In the genomic region with DNA sequence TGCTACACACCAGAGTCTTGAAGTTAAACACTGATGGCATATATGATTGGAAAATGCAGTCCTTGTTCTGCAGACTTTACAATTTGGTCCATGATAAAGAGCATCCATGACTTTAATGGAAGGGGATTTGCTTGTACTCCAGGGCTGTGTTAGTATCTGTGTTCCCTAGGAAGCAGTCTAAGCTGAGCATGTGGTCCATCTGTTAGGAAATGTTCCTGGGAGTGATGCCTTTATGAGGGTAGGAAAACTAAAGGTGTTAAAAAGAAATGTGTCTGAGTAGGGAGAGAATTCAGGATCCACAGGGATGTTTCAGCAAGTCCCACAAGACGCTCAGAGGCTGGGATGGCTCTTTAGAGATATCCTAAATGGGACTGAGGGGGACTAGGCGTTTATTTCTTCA, we compare ENCODE assay signal across 26 mouse cellular contexts.
DNase-seq lines count a peak whose midpoint lies in the region; ATAC-seq lines count a peak whose summit lies in the region.
"Had no signal": no experiment of that assay in that cellular context is flagged by ENCODE, and none has a peak within 500 bp of the region (broad histone marks: within the 10 kb centered on the region; RNA-seq: fewer than 3 reads in every experiment).

No protein-coding gene starts in this region.

- H3K36me3 ChIP-seq in forebrain, embryonic 14.5 days (ENCODE audit: control insufficient read depth, insufficient read depth, low read length): no peaks in the 10 kb centered on the region
- H3K36me3 ChIP-seq in forebrain, embryonic 10.5 days (replicated peaks): no peaks in the 10 kb centered on the region
- no peaks in the 10 kb centered on the region for H3K36me3 ChIP-seq in embryonic facial prominence, embryonic 10.5 days (replicated peaks)
- H3K36me3 ChIP-seq: G1E; heart, embryonic 13.5 days; hindbrain, embryonic 12.5 days; kidney, embryonic 15.5 days; limb, embryonic 13.5 days; midbrain, embryonic 12.5 days had no signal

- DNase-seq in forebrain, embryonic 14.5 days (ENCODE audit: low spot score): peak; percentile 33
- DNase-seq in forebrain, embryonic 10.5 days (ENCODE audit: extremely low spot score, low spot score): no peak
- peak; percentile 81 for DNase-seq in brain, adult 2 months (ENCODE audit: low read depth, low spot score)
- peak; percentile 54 for DNase-seq in cerebellum, adult 9-10 months
- peak; percentile 39 for DNase-seq in layer of hippocampus, adult 9-11 months
- DNase-seq in embryonic facial prominence, embryonic 10.5 days (ENCODE audit: low spot score): no peak
- no peak for DNase-seq in liver
- DNase-seq: adrenal gland, adult 8-10 months; B cell, adult 2 months; gastrocnemius, postnatal 36 days; heart, adult 2 months; heart, postnatal 14 days; kidney, adult 11 months; kidney, postnatal 4 days; lung, embryonic 14.5 days; right cerebral cortex, postnatal 25 days; thymus, postnatal 14 days had no signal

- no peaks in the 10 kb centered on the region for H3K9me3 ChIP-seq in forebrain, embryonic 14.5 days (replicated peaks; ENCODE audit: control insufficient read depth, low read length)
- H3K9me3 ChIP-seq in forebrain, embryonic 10.5 days: no peaks in the 10 kb centered on the region
- no peaks in the 10 kb centered on the region for H3K9me3 ChIP-seq in embryonic facial prominence, embryonic 10.5 days
- H3K9me3 ChIP-seq: G1E; heart, embryonic 13.5 days; hindbrain, embryonic 12.5 days; kidney, embryonic 15.5 days; limb, embryonic 13.5 days; midbrain, embryonic 12.5 days had no signal

- H3K27ac ChIP-seq in forebrain, embryonic 14.5 days (ENCODE audit: low read depth, low read length): no peak overlapping the region
- no peak overlapping the region for H3K27ac ChIP-seq in forebrain, embryonic 10.5 days
- no peak overlapping the region for H3K27ac ChIP-seq in embryonic facial prominence, embryonic 10.5 days (replicated peaks)
- H3K27ac ChIP-seq: heart, adult 2 months; heart, embryonic 13.5 days; hindbrain, embryonic 12.5 days; kidney, embryonic 15.5 days; limb, embryonic 13.5 days; liver, embryonic 14.5 days; midbrain, embryonic 12.5 days had no signal

- H3K4me3 ChIP-seq in forebrain, embryonic 14.5 days (ENCODE audit: low read depth, low read length): no peak overlapping the region
- no peak overlapping the region for H3K4me3 ChIP-seq in forebrain, embryonic 10.5 days
- no peak overlapping the region for H3K4me3 ChIP-seq in embryonic facial prominence, embryonic 10.5 days
- H3K4me3 ChIP-seq: heart, adult 2 months; heart, embryonic 13.5 days; hindbrain, embryonic 12.5 days; kidney, embryonic 15.5 days; limb, embryonic 13.5 days; midbrain, embryonic 12.5 days had no signal

- no peak overlapping the region for H3K9ac ChIP-seq in forebrain, embryonic 14.5 days (ENCODE audit: low read length)
- H3K9ac ChIP-seq: heart, embryonic 13.5 days; hindbrain, embryonic 12.5 days; kidney, embryonic 15.5 days; limb, embryonic 13.5 days; liver, embryonic 14.5 days; lung, embryonic 14.5 days; midbrain, embryonic 12.5 days had no signal

- no peak overlapping the region for H3K4me2 ChIP-seq in forebrain, embryonic 14.5 days (ENCODE audit: low read length)
- H3K4me2 ChIP-seq: heart, embryonic 13.5 days; hindbrain, embryonic 12.5 days; kidney, embryonic 15.5 days; limb, embryonic 13.5 days; lung, embryonic 14.5 days; midbrain, embryonic 12.5 days had no signal

- H3K4me1 ChIP-seq in forebrain, embryonic 14.5 days (ENCODE audit: control insufficient read depth, insufficient read depth, low read length): no peaks in the 10 kb centered on the region
- no peaks in the 10 kb centered on the region for H3K4me1 ChIP-seq in forebrain, embryonic 10.5 days
- H3K4me1 ChIP-seq in embryonic facial prominence, embryonic 10.5 days: no peaks in the 10 kb centered on the region
- H3K4me1 ChIP-seq: heart, embryonic 13.5 days; hindbrain, embryonic 12.5 days; kidney, embryonic 15.5 days; limb, embryonic 13.5 days; midbrain, embryonic 12.5 days had no signal

- H3K27me3 ChIP-seq in forebrain, embryonic 14.5 days (replicated peaks; ENCODE audit: control insufficient read depth, insufficient read depth, low read length): no peaks in the 10 kb centered on the region
- H3K27me3 ChIP-seq in forebrain, embryonic 10.5 days (ENCODE audit: poor library complexity, severe bottlenecking): no peaks in the 10 kb centered on the region
- H3K27me3 ChIP-seq in embryonic facial prominence, embryonic 10.5 days (replicated peaks; ENCODE audit: low read depth, poor library complexity, severe bottlenecking): no peaks in the 10 kb centered on the region
- H3K27me3 ChIP-seq: CH12.LX; heart, embryonic 13.5 days; hindbrain, embryonic 12.5 days; kidney, embryonic 15.5 days; limb, embryonic 13.5 days; midbrain, embryonic 12.5 days; Patski had no signal

- peak; percentile 44; the same call in 1 of the 2 replicates for ATAC-seq in forebrain, embryonic 14.5 days
- ATAC-seq: Patski had no signal

- 87% methylated on average over 2 of the region's 2 CpGs for WGBS in forebrain, embryonic 14.5 days
- 88% methylated on average over 2 of the region's 2 CpGs for WGBS in forebrain, embryonic 10.5 days
- 83% methylated on average over 2 of the region's 2 CpGs for WGBS in embryonic facial prominence, embryonic 10.5 days

Comparison
In these comparisons a context has a peak if more than half of its experiments do, and no peak if none do; other contexts are left out.
1. DNase-seq: peak in forebrain, embryonic 14.5 days (single experiment), brain, adult 2 months (single experiment), cerebellum, adult 9-10 months (single experiment) and layer of hippocampus, adult 9-11 months (single experiment); none in forebrain, embryonic 10.5 days (single experiment), embryonic facial prominence, embryonic 10.5 days (single experiment) and liver (single experiment).